Mouse (Mus musculus) forebrain, embryonic 10.5 days (tissue): ENCODE data around the gene Abhd15. TPM values are rescaled to one million over a fixed set of nuclear protein-coding genes. Genes with fewer than 3 reads are reported as not detected.

ENCODE experiments used
- DNase-seq: peaks from one replicate; pipeline ENCODE4 v3.0.0-alpha.2; 2017; ENCODE audit warnings: low spot score; ENCODE audit errors: extremely low spot score
- H3K27ac ChIP-seq: fragments of 300-500 bp; sonication (generic); 2 replicates; pipeline ENCODE4 v1.5.1; 2016; ENCODE audit warnings: mild to moderate bottlenecking
- H3K27me3 ChIP-seq: fragments of 300-500 bp; sonication (generic); 2 replicates; pipeline ENCODE4 v1.6.1; 2016; ENCODE audit warnings: mild to moderate bottlenecking; ENCODE audit not compliant: poor library complexity, severe bottlenecking
- H3K36me3 ChIP-seq: fragments of 300-500 bp; sonication (generic); replicated peaks from 2 replicates; pipeline ENCODE4 v1.6.1; 2016; ENCODE audit warnings: mild to moderate bottlenecking, moderate library complexity
- H3K4me1 ChIP-seq: fragments of 300-500 bp; sonication (generic); 2 replicates; pipeline ENCODE4 v1.6.1; 2016
- H3K4me3 ChIP-seq: fragments of 300-500 bp; sonication (generic); 2 replicates; pipeline ENCODE4 v1.5.1; 2016; ENCODE audit warnings: mild to moderate bottlenecking, moderate library complexity
- H3K9me3 ChIP-seq: fragments of 300-500 bp; sonication (generic); 2 replicates; pipeline ENCODE4 v1.6.1; 2016; ENCODE audit warnings: mild to moderate bottlenecking, moderate library complexity
- whole genome bisulfite sequencing: fragments of 180-500 bp; shearing (Covaris S2); methylation state at CpG from one replicate; pipeline ENCODE4 v1.1.7; 2016; 5-methylcytosine and 5-hydroxymethylcytosine counted together
- polyA plus RNA-seq: library from polyadenylated mRNA; unstranded; fragments of >200 nt; fragmentation: Nextera tagmentation; extraction: Ambion mirVana; gene quantifications from 2 replicates; pipeline ENCODE4 v1.2.1, GENCODE M21; 2016

Gene Abhd15
- polyA plus RNA-seq, 1 experiment from 2014 or later, result 4.7 TPM

GRCm38 (mm10) chr11:77495507-77495906, 19.4 kb upstream of the Abhd15 start:
- peaks cover 91% of the 10 kb centered on the region for H3K4me1 ChIP-seq
- DNase-seq, result no peak

GRCm38 (mm10) chr11:77497341-77497756, 17.6 kb upstream of the Abhd15 start:
- 10% methylated on average over 6 of the region's 6 CpGs for WGBS
- H3K36me3 ChIP-seq, result peaks cover 52% of the 10 kb centered on the region
- H3K4me1 ChIP-seq, result peaks cover 82% of the 10 kb centered on the region
- peak overlapping the region; percentile 23 for H3K4me3 ChIP-seq
- H3K27me3 ChIP-seq, result no peaks in the 10 kb centered on the region
- H3K27ac ChIP-seq, result peak overlapping the region; percentile 80
- no peaks in the 10 kb centered on the region for H3K9me3 ChIP-seq
- peak; percentile 76 for DNase-seq

More at GRCm38 (mm10) chr11:77495507-77495906, 19.4 kb upstream of the Abhd15 start:
- Histone ChIP-seq H3K4me3 (peak overlapping the region; percentile 95), H3K27me3 (no peaks in the 10 kb centered on the region), H3K27ac (0 out of 2 replicates have a peak overlapping the region, but pooled peaks have one; percentile 12), H3K9me3 (no peaks in the 10 kb centered on the region), H3K36me3 (peaks cover 34% of the 10 kb centered on the region)

- H3K36me3 ChIP-seq, result peaks cover 57% of the 10 kb centered on the region
- H3K9me3 ChIP-seq, result no peaks in the 10 kb centered on the region
- peaks cover 79% of the 10 kb centered on the region for H3K4me1 ChIP-seq
- peak overlapping the region; percentile 23; the same call in 1 of the 2 replicates for H3K4me3 ChIP-seq
- DNase-seq, result no peak
- H3K27ac ChIP-seq, result peak overlapping the region; percentile 80
- 19% methylated on average over 4 of the region's 4 CpGs for WGBS
- H3K27me3 ChIP-seq, result no peaks in the 10 kb centered on the region
Measured at GRCm38 (mm10) chr11:77497851-77498250, 17.1 kb upstream of the Abhd15 start.

- peak overlapping the region; percentile 80 for H3K27ac ChIP-seq
- peaks cover 83% of the 10 kb centered on the region for H3K4me1 ChIP-seq
- H3K9me3 ChIP-seq, result no peaks in the 10 kb centered on the region
- peak overlapping the region; percentile 23; the same call in 1 of the 2 replicates for H3K4me3 ChIP-seq
- no peaks in the 10 kb centered on the region for H3K27me3 ChIP-seq
- 71% methylated on average over 12 of the region's 12 CpGs for WGBS
- H3K36me3 ChIP-seq, result peaks cover 64% of the 10 kb centered on the region
- no peak for DNase-seq
Measured at GRCm38 (mm10) chr11:77498261-77499139, 16.4 kb upstream of the Abhd15 start.

GRCm38 (mm10) chr11:77499354-77499753, 15.6 kb upstream of the Abhd15 start:
- Histone ChIP-seq H3K27ac (peak overlapping the region; percentile 80; the same call in 1 of the 2 replicates), H3K9me3 (no peaks in the 10 kb centered on the region), H3K36me3 (peaks cover 72% of the 10 kb centered on the region), H3K27me3 (no peaks in the 10 kb centered on the region), H3K4me1 (peaks cover 79% of the 10 kb centered on the region), H3K4me3 (no peak overlapping the region)
- DNase-seq, result no peak
- 89% methylated on average over 7 of the region's 7 CpGs for WGBS

- Histone ChIP-seq H3K9me3 (no peaks in the 10 kb centered on the region), H3K27me3 (no peaks in the 10 kb centered on the region), H3K36me3 (peaks cover 84% of the 10 kb centered on the region), H3K4me1 (peaks cover 67% of the 10 kb centered on the region), H3K27ac (peak overlapping the region; percentile 31; the same call in 1 of the 2 replicates), H3K4me3 (no peak overlapping the region)
- DNase-seq, result no peak
- WGBS, result 87% methylated on average over 17 of the region's 17 CpGs
Measured at GRCm38 (mm10) chr11:77500361-77501325, 14.3 kb upstream of the Abhd15 start.

- Histone ChIP-seq H3K27me3 (no peaks in the 10 kb centered on the region), H3K9me3 (no peaks in the 10 kb centered on the region), H3K27ac (no peak overlapping the region), H3K36me3 (peaks cover 87% of the 10 kb centered on the region), H3K4me3 (no peak overlapping the region), H3K4me1 (peaks cover 59% of the 10 kb centered on the region)
- peak; percentile 61 for DNase-seq
- 34% methylated on average over 5 of the region's 5 CpGs for WGBS
Measured at GRCm38 (mm10) chr11:77501392-77501791, 13.5 kb upstream of the Abhd15 start.

- no peaks in the 10 kb centered on the region for H3K27me3 ChIP-seq
- H3K4me3 ChIP-seq, result no peak overlapping the region
- H3K36me3 ChIP-seq, result peaks cover 90% of the 10 kb centered on the region
- no peak for DNase-seq
- 97% methylated on average over 4 of the region's 4 CpGs for WGBS
- peaks cover 54% of the 10 kb centered on the region for H3K4me1 ChIP-seq
- no peaks in the 10 kb centered on the region for H3K9me3 ChIP-seq
- H3K27ac ChIP-seq, result no peak overlapping the region
Measured at GRCm38 (mm10) chr11:77501971-77502370, 12.9 kb upstream of the Abhd15 start.

GRCm38 (mm10) chr11:77502481-77502880, 12.4 kb upstream of the Abhd15 start:
- 87% methylated on average over 6 of the region's 6 CpGs for WGBS
- Histone ChIP-seq H3K36me3 (peaks cover 96% of the 10 kb centered on the region), H3K4me1 (peaks cover 54% of the 10 kb centered on the region)

GRCm38 (mm10) chr11:77503511-77503910, 11.4 kb upstream of the Abhd15 start:
- WGBS, result 63% methylated on average over 3 of the region's 3 CpGs
- H3K4me3 ChIP-seq, result no peak overlapping the region; the same call in 1 of the 2 replicates
- no peak for DNase-seq

More at GRCm38 (mm10) chr11:77502481-77502880, 12.4 kb upstream of the Abhd15 start:
- DNase-seq, result no peak
- H3K9me3 ChIP-seq, result no peaks in the 10 kb centered on the region
- no peak overlapping the region for H3K27ac ChIP-seq
- H3K4me3 ChIP-seq, result no peak overlapping the region
- H3K27me3 ChIP-seq, result no peaks in the 10 kb centered on the region

GRCm38 (mm10) chr11:77504377-77504776, 10.5 kb upstream of the Abhd15 start:
- H3K36me3 ChIP-seq, result peaks cover 98% of the 10 kb centered on the region
- 97% methylated on average over 19 of the region's 19 CpGs for WGBS

More at GRCm38 (mm10) chr11:77503511-77503910, 11.4 kb upstream of the Abhd15 start:
- Histone ChIP-seq H3K27me3 (peaks cover under 1% of the 10 kb centered on the region; the same call in 1 of the 2 replicates), H3K36me3 (peaks cover 98% of the 10 kb centered on the region), H3K9me3 (no peaks in the 10 kb centered on the region), H3K27ac (no peak overlapping the region), H3K4me1 (peaks cover 53% of the 10 kb centered on the region)

GRCm38 (mm10) chr11:77505291-77505980, 9.5 kb upstream of the Abhd15 start:
- no peak overlapping the region for H3K4me3 ChIP-seq
- 91% methylated on average over 22 of the region's 22 CpGs for WGBS

More at GRCm38 (mm10) chr11:77504377-77504776, 10.5 kb upstream of the Abhd15 start:
- H3K4me1 ChIP-seq, result peaks cover 49% of the 10 kb centered on the region
- no peak overlapping the region for H3K4me3 ChIP-seq
- no peaks in the 10 kb centered on the region for H3K9me3 ChIP-seq
- H3K27me3 ChIP-seq, result peaks cover 8% of the 10 kb centered on the region; the same call in 1 of the 2 replicates
- no peak overlapping the region for H3K27ac ChIP-seq
- no peak for DNase-seq

More at GRCm38 (mm10) chr11:77505291-77505980, 9.5 kb upstream of the Abhd15 start:
- H3K27ac ChIP-seq, result no peak overlapping the region
- peaks cover 40% of the 10 kb centered on the region for H3K4me1 ChIP-seq
- peaks cover 8% of the 10 kb centered on the region; the same call in 1 of the 2 replicates for H3K27me3 ChIP-seq
- no peaks in the 10 kb centered on the region for H3K9me3 ChIP-seq
- H3K36me3 ChIP-seq, result peaks cover 96% of the 10 kb centered on the region
- no peak for DNase-seq
